Mouse (Mus musculus): ENCODE measurements around the gene Ifna5. TPM values are rescaled to one million over a fixed set of nuclear protein-coding genes. Genes with fewer than 3 reads are reported as not detected.

Gene Ifna5
- polyA plus RNA-seq, 1 experiment, result not detected

DNA sequence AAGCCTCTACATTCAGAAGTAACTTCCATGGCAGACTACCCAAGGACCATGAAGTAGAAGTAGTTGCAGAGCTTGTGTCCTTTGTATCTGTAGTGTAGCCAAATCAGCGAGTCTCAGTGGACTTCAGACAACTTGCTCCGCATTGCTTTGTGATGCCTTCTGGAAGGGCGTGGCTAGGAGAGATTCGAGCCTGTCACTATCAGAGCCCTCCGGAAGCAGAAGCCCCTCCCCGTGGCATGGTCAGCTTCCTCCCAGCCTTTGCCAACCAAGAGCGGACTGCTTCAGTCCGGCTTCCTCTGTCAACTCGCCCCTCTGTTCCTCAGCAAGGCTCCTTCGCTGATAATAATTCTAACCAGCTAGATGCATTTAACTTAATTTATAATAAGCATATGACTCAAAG lies 42.9 kb downstream of the Ifna5 start:
- Histone ChIP-seq H3K27me3 (replicated peaks; ENCODE audit: control insufficient read depth, insufficient read depth, low read length) (no peaks in the 10 kb centered on the region), H3K27ac (ENCODE audit: insufficient read depth, low read depth, low read length) (0 out of 2 replicates have a peak overlapping the region, but pooled peaks have one; percentile 35), H3K4me1 (ENCODE audit: control insufficient read depth, insufficient read depth, low read length) (no peaks in the 10 kb centered on the region; the same call in 1 of the 2 replicates), H3K4me3 (ENCODE audit: insufficient read depth, low read depth, low read length) (no peak overlapping the region), H3K36me3 (ENCODE audit: control insufficient read depth, insufficient read depth, low read length) (no peaks in the 10 kb centered on the region)
- no peak for TF ChIP-seq POLR2A (IDR thresholded peaks at IDR 0.05; ENCODE audit: low read depth, low read length)
- TF ChIP-seq CTCF (conservative IDR thresholded peaks at IDR 0.05; ENCODE audit: insufficient read depth, insufficient read length, low read depth, low read length), result no peak
- DNase-seq, result peak; percentile 33
- 31% methylated on average over 10 of the region's 10 CpGs for WGBS

DNA sequence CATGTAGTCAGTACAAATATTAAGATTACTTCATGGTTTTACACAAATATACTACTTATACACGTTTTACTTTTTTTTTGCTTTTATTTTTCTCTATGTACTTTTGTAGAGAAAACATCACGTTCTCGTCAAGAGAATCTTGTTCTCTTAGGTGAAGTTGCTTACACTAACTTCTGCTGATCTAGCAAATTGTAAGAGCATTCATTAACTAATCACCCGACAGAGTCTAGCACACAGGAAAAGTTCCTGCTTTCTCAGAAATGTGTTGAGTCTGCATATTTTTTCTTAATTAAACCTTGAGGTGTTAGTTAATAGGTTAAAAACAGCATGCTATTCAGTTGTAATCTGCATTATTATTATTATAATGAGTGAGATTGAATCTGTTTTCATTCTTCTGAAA lies 43.4 kb downstream of the Ifna5 start:
- Histone ChIP-seq H3K36me3 (ENCODE audit: control insufficient read depth, insufficient read depth, low read length) (no peaks in the 10 kb centered on the region), H3K27me3 (replicated peaks; ENCODE audit: control insufficient read depth, insufficient read depth, low read length) (no peaks in the 10 kb centered on the region), H3K4me3 (ENCODE audit: insufficient read depth, low read depth, low read length) (no peak overlapping the region), H3K4me1 (ENCODE audit: control insufficient read depth, insufficient read depth, low read length) (no peaks in the 10 kb centered on the region; the same call in 1 of the 2 replicates), H3K27ac (ENCODE audit: insufficient read depth, low read depth, low read length) (no peak overlapping the region)
- TF ChIP-seq POLR2A (IDR thresholded peaks at IDR 0.05; ENCODE audit: low read depth, low read length), result no peak
- WGBS, result 40% methylated on average over 4 of the region's 4 CpGs
- DNase-seq, result peak; percentile 63

- DNase-seq, result no peak
- WGBS, result 88% methylated on average over 8 of the region's 8 CpGs
- Histone ChIP-seq H3K4me3 (ENCODE audit: insufficient read depth, low read depth, low read length) (no peak within 1 kb of the TSS), H3K27me3 (replicated peaks; ENCODE audit: control insufficient read depth, insufficient read depth, low read length) (no peaks in the 10 kb centered on the region), H3K36me3 (ENCODE audit: control insufficient read depth, insufficient read depth, low read length) (no peaks in the 10 kb centered on the region), H3K4me1 (ENCODE audit: control insufficient read depth, insufficient read depth, low read length) (no peaks in the 10 kb centered on the region; the same call in 1 of the 2 replicates), H3K27ac (ENCODE audit: insufficient read depth, low read depth, low read length) (no peak within 1 kb of the TSS)
- TF ChIP-seq CTCF (conservative IDR thresholded peaks at IDR 0.05; ENCODE audit: insufficient read depth, insufficient read length, low read depth, low read length) (no peak), POLR2A (IDR thresholded peaks at IDR 0.05; ENCODE audit: low read depth, low read length) (no peak)
Observed at GRCm38 (mm10) chr4:88880101-88880500, 44.8 kb downstream of the Ifna5 start, which contains the start of gene Ifne. Gene Ifne, minus strand, starts transcription at chr4:88880201.

Other genes starting within 250 kb of the Ifna5 start
- not detected in 2 replicates for gene Ifna9, start 243.1 kb upstream of the Ifna5 start, polyA plus RNA-seq (2012; rRNA removed)
- gene Ifna12, start 232.1 kb upstream of the Ifna5 start, polyA plus RNA-seq (2012; rRNA removed), result not detected in 2 replicates
- gene C87499, start 201.1 kb upstream of the Ifna5 start, polyA plus RNA-seq (2012; rRNA removed), result not detected in 2 replicates
- not detected in 2 replicates for gene Ifna13, start 191.1 kb upstream of the Ifna5 start, polyA plus RNA-seq (2012; rRNA removed)
- not detected in 2 replicates for gene Ifna16, start 158.6 kb upstream of the Ifna5 start, polyA plus RNA-seq (2012; rRNA removed)
- not detected in 2 replicates for gene Ifna2, start 151.6 kb upstream of the Ifna5 start, polyA plus RNA-seq (2012; rRNA removed)
- not detected in 2 replicates for gene Ifnab, start 144.2 kb upstream of the Ifna5 start, polyA plus RNA-seq (2012; rRNA removed)
- gene Gm26566, start 113.7 kb upstream of the Ifna5 start, polyA plus RNA-seq (2012; rRNA removed), result 0.26 and 0.34 TPM in 2 replicates
- gene Klhl9, start 113.1 kb upstream of the Ifna5 start, polyA plus RNA-seq (2012; rRNA removed), result 18.1 and 19.2 TPM in 2 replicates
- gene Gm13271, start 80.7 kb upstream of the Ifna5 start, polyA plus RNA-seq (2012; rRNA removed), result not detected in 2 replicates
- 0.10 TPM in 1 of 2 replicates, not detected in the other for gene Gm13283, start 75.4 kb upstream of the Ifna5 start, polyA plus RNA-seq (2012; rRNA removed)
- not detected in 2 replicates for gene Gm13290, start 61.7 kb upstream of the Ifna5 start, polyA plus RNA-seq (2012; rRNA removed)
- not detected in 2 replicates for gene Gm13289, start 58.6 kb upstream of the Ifna5 start, polyA plus RNA-seq (2012; rRNA removed)
- not detected in 2 replicates for gene Gm13272, start 55.7 kb upstream of the Ifna5 start, polyA plus RNA-seq (2012; rRNA removed)
- 0.08 TPM in 1 of 2 replicates, not detected in the other for gene Ifnz, start 53.4 kb upstream of the Ifna5 start, polyA plus RNA-seq (2012; rRNA removed)
- not detected in 2 replicates for gene Gm13276, start 49.8 kb upstream of the Ifna5 start, polyA plus RNA-seq (2012; rRNA removed)
- not detected in 2 replicates for gene Gm13277, start 46.9 kb upstream of the Ifna5 start, polyA plus RNA-seq (2012; rRNA removed)
- gene Gm13278, start 44.0 kb upstream of the Ifna5 start, polyA plus RNA-seq (2012; rRNA removed), result not detected in 2 replicates
- not detected in 2 replicates for gene Gm13275, start 41.0 kb upstream of the Ifna5 start, polyA plus RNA-seq (2012; rRNA removed)
- not detected in 2 replicates for gene Gm13279, start 38.1 kb upstream of the Ifna5 start, polyA plus RNA-seq (2012; rRNA removed)
- gene Gm13285, start 35.9 kb upstream of the Ifna5 start, polyA plus RNA-seq (2012; rRNA removed), result not detected in 2 replicates
- gene Gm13287, start 32.3 kb upstream of the Ifna5 start, polyA plus RNA-seq (2012; rRNA removed), result not detected in 2 replicates
- gene Gm13288, start 30.0 kb upstream of the Ifna5 start, polyA plus RNA-seq (2012; rRNA removed), result not detected in 2 replicates
- not detected in 2 replicates for gene Ifna7, start 19.3 kb upstream of the Ifna5 start, polyA plus RNA-seq (2012; rRNA removed)
- not detected in 2 replicates for gene Ifna11, start 15.6 kb upstream of the Ifna5 start, polyA plus RNA-seq (2012; rRNA removed)
- gene Ifna6, start 8.1 kb upstream of the Ifna5 start, polyA plus RNA-seq (2012; rRNA removed), result not detected in 2 replicates
- gene Ifna4, start 6.3 kb downstream of the Ifna5 start, polyA plus RNA-seq (2012; rRNA removed), result not detected in 2 replicates
- gene Ifna1, start 14.6 kb downstream of the Ifna5 start, polyA plus RNA-seq (2012; rRNA removed), result not detected in 2 replicates
- gene Ifne, start 44.7 kb downstream of the Ifna5 start, polyA plus RNA-seq (2012; rRNA removed), result not detected in 2 replicates

Data from kidney, adult 2 months (tissue).